ENCODE assay signal across 9 mouse cellular contexts in the genomic region with DNA sequence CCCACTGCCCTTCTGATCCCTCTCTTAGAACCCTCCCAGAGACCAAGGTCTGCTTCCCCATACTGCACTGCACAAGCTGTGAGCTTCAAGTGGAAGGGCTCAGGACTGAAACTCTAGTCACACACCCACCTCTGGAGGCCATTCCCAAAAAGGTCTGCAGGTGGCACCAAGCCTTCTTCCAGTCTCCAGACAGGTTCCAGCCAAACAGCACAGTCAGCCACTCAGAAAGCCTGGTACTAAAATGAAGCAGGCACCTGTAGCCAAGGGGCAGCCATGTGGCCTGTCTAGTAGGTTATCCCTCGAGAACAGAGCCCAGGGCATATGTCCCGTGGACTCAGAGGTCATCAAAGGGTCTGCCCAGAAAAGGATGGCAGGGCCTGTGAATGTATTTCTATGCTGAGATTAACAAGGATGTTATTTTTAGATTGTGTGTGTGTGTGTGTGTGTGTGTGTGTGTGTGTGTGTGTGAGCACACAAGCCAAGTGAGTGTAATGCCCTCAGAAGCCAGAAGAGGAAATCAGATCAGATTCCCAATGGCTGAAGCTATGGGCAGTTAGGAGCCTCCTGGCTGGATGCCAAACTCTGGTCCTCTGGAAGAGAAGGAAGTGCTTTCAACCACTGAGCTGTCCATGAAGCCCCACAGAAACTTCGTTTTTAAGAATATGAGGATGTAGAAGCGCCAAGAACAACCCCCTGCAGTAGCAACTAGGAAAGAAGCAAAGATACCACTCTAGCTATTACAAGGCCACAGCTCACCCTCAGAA. TPM values are rescaled to one million over a fixed set of nuclear protein-coding genes. Genes with fewer than 3 reads are reported as not detected.
DNase-seq lines count a peak whose midpoint lies in the region; ATAC-seq and TF ChIP-seq lines count a peak whose summit lies in the region.
"Had no signal": no experiment of that assay in that cellular context is flagged by ENCODE, and none has a peak within 500 bp of the region (broad histone marks: within the 10 kb centered on the region; RNA-seq: fewer than 3 reads in every experiment).

A gene (minus strand): TSS at position 291 of the 764 bp plus-strand sequence.

- no peak for ATAC-seq in embryonic facial prominence, embryonic 14.5 days (ENCODE audit: low read depth)
- no peak for ATAC-seq in midbrain, embryonic 11.5 days (ENCODE audit: low FRiP score)
- no peak for ATAC-seq in liver, postnatal 0 days

- no peak within 1 kb of the TSS for H3K4me2 ChIP-seq in embryonic facial prominence, embryonic 14.5 days (ENCODE audit: low read depth, low read length)
- H3K4me2 ChIP-seq in midbrain, embryonic 11.5 days, result peak within 1 kb of the TSS; percentile 98; the same call in 1 of the 2 replicates
- H3K4me2 ChIP-seq in liver, postnatal 0 days (ENCODE audit: low read depth, low read length), result no peak within 1 kb of the TSS

- H3K27ac ChIP-seq in kidney, adult 2 months (ENCODE audit: insufficient read depth, low read depth, low read length), result no peak within 1 kb of the TSS
- no peak within 1 kb of the TSS for H3K27ac ChIP-seq in embryonic facial prominence, embryonic 14.5 days (replicated peaks; ENCODE audit: low read depth, low read length)
- H3K27ac ChIP-seq in midbrain, embryonic 11.5 days (ENCODE audit: low read depth, low read length), result no peak within 1 kb of the TSS; the same call in 1 of the 2 replicates
- H3K27ac ChIP-seq in liver, postnatal 0 days (ENCODE audit: low read depth), result no peak within 1 kb of the TSS
- H3K27ac ChIP-seq: macrophage had no signal

- H3K4me1 ChIP-seq in kidney, adult 2 months (ENCODE audit: control insufficient read depth, insufficient read depth, low read length), result no peaks in the 10 kb centered on the region
- peaks cover 11% of the 10 kb centered on the region for H3K4me1 ChIP-seq in embryonic facial prominence, embryonic 14.5 days (ENCODE audit: control insufficient read depth, insufficient read depth, low read length)
- H3K4me1 ChIP-seq in midbrain, embryonic 11.5 days (ENCODE audit: control insufficient read depth, insufficient read depth, low read length), result peaks cover 37% of the 10 kb centered on the region
- H3K4me1 ChIP-seq in liver, postnatal 0 days (ENCODE audit: insufficient read depth), result no peaks in the 10 kb centered on the region

- no peak for TF ChIP-seq POLR2A in kidney, adult 2 months (IDR thresholded peaks at IDR 0.05; ENCODE audit: low read depth, low read length)

- peaks cover 5% of the 10 kb centered on the region for H3K27me3 ChIP-seq in kidney, adult 2 months (replicated peaks; ENCODE audit: control insufficient read depth, insufficient read depth, low read length)
- H3K27me3 ChIP-seq in embryonic facial prominence, embryonic 14.5 days (replicated peaks; ENCODE audit: control insufficient read depth, insufficient read depth, low read length), result peaks cover 59% of the 10 kb centered on the region
- peaks cover 30% of the 10 kb centered on the region for H3K27me3 ChIP-seq in midbrain, embryonic 11.5 days (ENCODE audit: control insufficient read depth, insufficient read depth, low read length)
- peaks cover 49% of the 10 kb centered on the region for H3K27me3 ChIP-seq in liver, postnatal 0 days (ENCODE audit: insufficient read depth, low read length)

- H3K36me3 ChIP-seq in kidney, adult 2 months (ENCODE audit: control insufficient read depth, insufficient read depth, low read length), result no peaks in the 10 kb centered on the region
- H3K36me3 ChIP-seq in embryonic facial prominence, embryonic 14.5 days (ENCODE audit: control insufficient read depth, insufficient read depth, low read length), result no peaks in the 10 kb centered on the region
- H3K36me3 ChIP-seq in midbrain, embryonic 11.5 days (ENCODE audit: control insufficient read depth, insufficient read depth, low read length), result no peaks in the 10 kb centered on the region
- H3K36me3 ChIP-seq in liver, postnatal 0 days (replicated peaks; ENCODE audit: insufficient read depth, low read length), result no peaks in the 10 kb centered on the region

- TF ChIP-seq EP300 in liver, postnatal 0 days (IDR thresholded peaks at IDR 0.05; ENCODE audit: low read depth), result no peak

- no peaks in the 10 kb centered on the region for H3K9me3 ChIP-seq in embryonic facial prominence, embryonic 14.5 days (ENCODE audit: control insufficient read depth, low read length)
- no peaks in the 10 kb centered on the region for H3K9me3 ChIP-seq in midbrain, embryonic 11.5 days (ENCODE audit: control insufficient read depth, low read length)
- no peaks in the 10 kb centered on the region for H3K9me3 ChIP-seq in liver, postnatal 0 days (ENCODE audit: low read length)

- no peak within 1 kb of the TSS for H3K4me3 ChIP-seq in kidney, adult 2 months (ENCODE audit: insufficient read depth, low read depth, low read length)
- H3K4me3 ChIP-seq in embryonic facial prominence, embryonic 14.5 days (ENCODE audit: low read depth, low read length), result no peak within 1 kb of the TSS
- no peak within 1 kb of the TSS for H3K4me3 ChIP-seq in midbrain, embryonic 11.5 days (ENCODE audit: low read depth, low read length)
- H3K4me3 ChIP-seq in liver, postnatal 0 days (ENCODE audit: low read depth, low read length), result no peak within 1 kb of the TSS

- peak; percentile 10 for DNase-seq in kidney, adult 2 months
- no peak for DNase-seq in kidney, adult 11 months
- peak; percentile 36 for DNase-seq in ZHBTc4 (ENCODE audit: low read depth, low spot score)
- DNase-seq in embryonic facial prominence, embryonic 14.5 days (ENCODE audit: low spot score), result peak; percentile 39
- no peak for DNase-seq in midbrain, embryonic 11.5 days (ENCODE audit: low spot score, missing footprints)
- DNase-seq in liver, postnatal 0 days, result no peak
- no peak for DNase-seq in ovary, postnatal 14 days (ENCODE audit: low spot score)
- DNase-seq in frontal cortex, postnatal 10 days (ENCODE audit: low spot score in 2 of 2), result no peak

- no peak within 1 kb of the TSS for H3K9ac ChIP-seq in embryonic facial prominence, embryonic 14.5 days (ENCODE audit: low read depth, low read length)
- peak within 1 kb of the TSS; percentile 12; the same call in 1 of the 2 replicates for H3K9ac ChIP-seq in midbrain, embryonic 11.5 days (ENCODE audit: low read length)
- H3K9ac ChIP-seq in liver, postnatal 0 days (replicated peaks), result no peak within 1 kb of the TSS

- TF ChIP-seq CTCF in kidney, adult 2 months (conservative IDR thresholded peaks at IDR 0.05; ENCODE audit: insufficient read depth, insufficient read length, low read depth, low read length), result 0 out of 2 replicates have a peak, but pooled peaks have one; percentile 11
- no peak for TF ChIP-seq CTCF in liver, postnatal 0 days (IDR thresholded peaks at IDR 0.05; ENCODE audit: low read depth)

- WGBS in kidney, adult 2 months, result 51% methylated on average over 4 of the region's 4 CpGs
- 45% methylated on average over 4 of the region's 4 CpGs for WGBS in embryonic facial prominence, embryonic 14.5 days
- 60% methylated on average over 4 of the region's 4 CpGs for WGBS in midbrain, embryonic 11.5 days
- WGBS in liver, postnatal 0 days (ENCODE audit: insufficient replicate concordance), result 43% methylated on average over 4 of the region's 4 CpGs

RNA-seq across cellular contexts. Expression of the gene that starts here (rescaled TPM):
- 0.27 TPM in 2 replicates for polyA plus RNA-seq in kidney, adult 2 months (2012; rRNA removed)
- polyA plus RNA-seq in embryonic facial prominence, embryonic 14.5 days (2014; fragmentation: Nextera tagmentation; extraction: Ambion mirVana), result 3.4 and 3.5 TPM in 2 replicates
- 7.1 and 8.2 TPM in 2 replicates for polyA plus RNA-seq in midbrain, embryonic 11.5 days (2014; fragmentation: Nextera tagmentation; extraction: Ambion mirVana)
- 0.72 and 0.73 TPM in 2 replicates for polyA plus RNA-seq in liver, postnatal 0 days (2015; fragmentation: Nextera tagmentation; extraction: Ambion mirVana)
- polyA plus RNA-seq: macrophage had no signal

Comparison
In these comparisons a context has a peak if more than half of its experiments do, and no peak if none do; other contexts are left out.
1. Peak in DNase-seq in kidney, adult 2 months; RNA of the gene not detected or under 1 TPM.
2. DNase-seq: peak in ZHBTc4 (single experiment) and embryonic facial prominence, embryonic 14.5 days (single experiment); none in kidney, adult 11 months (single experiment), midbrain, embryonic 11.5 days (single experiment), liver, postnatal 0 days (single experiment), ovary, postnatal 14 days (single experiment) and frontal cortex, postnatal 10 days (0 of 2).